Mouse (Mus musculus) heart, postnatal 25 days (tissue): ENCODE data around the gene Hist1h3f. TPM values are rescaled to one million over a fixed set of nuclear protein-coding genes. Genes with fewer than 3 reads are reported as not detected.
"Not testable (repeated sequence)": the region's sequence is repeated elsewhere in the genome, so short reads cannot be mapped to it uniquely, and the experiment has no call there.

Experiments
- DNase-seq: peaks from one replicate; pipeline ENCODE4 v3.0.0; 2022; ENCODE audit warnings: low spot score
- intact Hi-C: fragments of 180-260 bp; cut with DNase I; formaldehyde crosslinking; loops from one replicate; pipeline ENCODE4 v1.15.1; 2025
- total RNA-seq, 2 experiments: library from RNA; stranded (reverse); gene quantifications; 2 replicates each; pipeline ENCODE4 v1.2.3; 2021

Gene Hist1h3f
- total RNA-seq, 2 experiments from 2014 or later, result 6.4 to 10.6 TPM

DNA sequence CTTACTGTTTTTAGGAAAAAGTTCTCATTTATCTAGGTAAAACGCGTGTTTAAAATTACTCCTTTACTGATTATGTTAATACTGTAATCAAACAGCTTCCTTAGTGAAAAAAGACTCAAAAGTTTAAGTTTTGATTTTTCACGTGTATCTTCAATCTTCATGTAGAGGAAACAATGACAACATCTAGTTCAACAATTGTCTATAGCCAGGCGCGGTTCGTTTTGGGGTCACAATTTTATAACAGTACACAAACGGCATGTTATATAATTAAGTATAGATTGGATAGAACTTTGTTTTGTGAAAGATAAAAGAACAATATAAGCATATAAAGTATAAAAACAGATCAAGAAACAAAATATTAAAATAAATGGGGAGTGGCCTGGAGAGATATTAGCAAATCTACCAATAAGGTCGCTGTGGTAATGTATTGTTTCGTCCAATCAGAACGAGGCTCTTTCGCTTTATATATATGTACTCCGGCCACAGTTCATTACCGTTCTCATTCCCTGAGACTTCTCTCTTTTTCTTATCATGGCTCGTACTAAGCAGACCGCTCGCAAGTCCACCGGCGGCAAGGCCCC is 31.5 kb downstream of the Hist1h3f start, which contains the start of gene Hist1h3d:
Hist1h3d (plus strand) TSS at position 493 of the 581 bp plus-strand sequence.
- DNase-seq, result no peak
- intact Hi-C loops, result no loop called here

DNA sequence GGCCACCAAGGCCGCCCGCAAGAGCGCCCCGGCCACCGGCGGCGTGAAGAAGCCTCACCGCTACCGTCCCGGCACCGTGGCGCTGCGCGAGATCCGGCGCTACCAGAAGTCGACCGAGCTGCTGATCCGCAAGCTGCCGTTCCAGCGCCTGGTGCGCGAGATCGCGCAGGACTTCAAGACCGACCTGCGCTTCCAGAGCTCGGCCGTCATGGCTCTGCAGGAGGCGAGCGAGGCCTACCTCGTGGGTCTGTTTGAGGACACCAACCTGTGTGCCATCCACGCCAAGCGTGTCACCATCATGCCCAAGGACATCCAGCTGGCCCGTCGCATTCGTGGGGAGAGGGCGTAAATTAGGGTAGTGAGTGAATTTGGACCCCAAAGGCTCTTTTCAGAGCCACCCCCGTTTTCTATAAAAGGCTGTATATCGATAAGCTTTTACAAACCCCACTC is 32.0 kb downstream of the Hist1h3f start:
- intact Hi-C loops, DNase-seq: not testable (repeated sequence)

DNA sequence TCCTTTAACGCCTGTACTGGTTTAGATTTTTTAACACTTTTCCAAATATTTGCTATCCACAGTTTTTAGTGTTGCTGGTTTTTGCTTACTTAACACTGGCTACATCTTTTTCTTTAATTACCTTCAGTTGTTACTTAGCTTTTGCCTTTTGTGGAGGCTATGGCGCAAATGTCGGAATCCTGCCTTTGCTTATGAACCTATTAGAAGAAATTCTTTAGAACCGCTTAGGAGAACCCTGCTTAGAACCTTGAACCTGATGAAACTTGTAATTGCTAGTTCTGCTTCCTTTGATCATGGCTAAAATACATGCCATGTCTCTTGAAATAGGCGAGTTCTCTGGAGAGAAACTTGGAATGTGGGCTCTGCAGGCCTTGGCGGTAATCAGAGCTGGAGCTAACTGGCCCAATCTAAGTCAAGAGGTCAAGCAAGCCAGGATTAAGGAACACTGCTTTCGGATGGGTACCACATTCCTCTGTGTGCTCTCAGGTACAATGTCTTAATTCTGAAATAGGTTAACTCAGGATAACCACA is 32.6 kb downstream of the Hist1h3f start:
- DNase-seq, result no peak
- intact Hi-C loops, result no loop called here

DNA sequence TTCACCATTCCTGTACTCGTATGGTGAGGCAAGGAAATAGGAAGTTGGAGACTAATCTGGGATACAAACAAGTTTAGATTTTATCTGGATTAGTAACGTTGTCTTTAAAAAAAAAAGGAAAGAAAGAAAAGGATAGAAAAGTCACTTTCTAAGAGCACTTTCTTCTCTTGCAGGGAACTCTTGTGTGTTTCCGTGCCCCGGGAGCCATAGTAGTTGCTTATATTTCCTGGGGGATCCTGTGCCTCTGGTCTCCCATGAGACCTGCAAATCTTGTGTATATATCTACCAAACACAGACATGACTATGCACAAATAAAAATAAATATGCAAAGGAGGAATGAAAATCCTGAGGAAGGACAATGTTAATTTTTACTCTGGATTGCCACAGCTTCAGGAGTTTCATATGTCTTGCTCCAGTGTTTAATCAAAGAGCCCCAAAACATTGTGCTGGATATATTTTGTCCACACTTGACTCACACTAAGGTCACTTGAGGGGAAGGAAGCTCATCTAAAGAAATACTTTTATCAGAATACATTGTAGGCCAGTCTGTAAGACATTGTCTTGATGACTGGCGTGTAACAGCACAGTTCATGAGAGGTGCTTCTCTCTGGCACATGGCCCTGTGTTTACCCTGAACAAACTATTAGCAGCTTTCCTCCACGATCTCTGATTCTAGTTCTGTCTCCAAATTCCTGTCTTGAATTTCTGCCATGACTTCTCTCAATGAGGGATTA is 33.2 kb downstream of the Hist1h3f start:
- intact Hi-C loops, result no loop called here
- no peak for DNase-seq

DNA sequence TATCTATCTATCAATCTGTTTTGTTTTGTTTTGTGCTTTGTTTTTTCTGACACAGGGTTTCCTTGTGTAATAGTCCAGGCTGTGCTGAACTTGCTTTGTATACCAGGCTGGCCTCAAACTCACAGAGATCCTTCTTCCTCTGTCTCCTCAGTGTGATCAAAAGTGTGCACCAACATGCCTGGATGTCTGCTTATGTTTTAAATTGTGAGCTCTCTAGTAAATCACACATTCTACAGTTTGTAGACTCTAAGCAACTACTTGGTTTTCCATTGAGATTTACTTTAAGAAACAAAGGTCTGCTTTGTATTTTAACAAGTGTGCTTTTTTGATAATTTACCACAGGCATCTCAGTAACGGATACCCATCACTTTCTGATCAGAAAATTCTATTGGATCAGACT is 34.0 kb downstream of the Hist1h3f start:
- no peak for DNase-seq
- intact Hi-C loops, result no loop called here

DNA sequence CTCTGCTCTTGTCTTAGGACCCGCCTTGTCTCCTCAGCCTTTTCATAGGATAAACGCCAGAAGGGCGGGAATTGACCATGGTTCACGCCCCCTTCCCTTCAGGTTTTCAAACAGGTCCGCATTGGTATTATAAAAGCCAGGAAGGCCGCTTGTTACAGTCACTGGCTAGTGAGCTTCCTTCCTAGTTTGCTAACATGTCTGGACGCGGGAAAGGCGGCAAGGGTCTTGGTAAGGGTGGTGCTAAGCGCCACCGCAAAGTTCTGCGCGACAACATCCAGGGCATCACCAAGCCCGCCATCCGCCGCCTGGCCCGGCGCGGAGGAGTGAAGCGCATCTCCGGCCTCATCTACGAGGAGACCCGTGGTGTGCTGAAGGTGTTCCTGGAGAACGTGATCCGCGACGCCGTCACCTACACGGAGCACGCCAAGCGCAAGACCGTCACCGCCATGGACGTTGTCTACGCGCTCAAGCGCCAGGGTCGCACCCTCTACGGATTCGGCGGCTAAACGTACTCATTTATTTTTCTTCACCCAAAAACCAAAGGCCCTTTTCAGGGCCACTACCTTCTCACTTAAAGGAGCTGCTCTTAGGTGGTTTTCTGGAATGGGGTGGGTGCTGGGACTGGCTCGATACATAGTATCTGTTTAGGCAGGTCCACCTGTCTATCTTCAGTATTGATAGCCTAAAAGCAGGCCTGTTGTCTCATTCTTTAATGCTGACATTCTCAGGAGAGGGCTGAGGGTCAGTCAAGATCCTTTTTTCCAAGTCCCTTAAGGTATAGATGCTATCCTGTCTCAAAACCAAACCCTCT is 37.8 kb downstream of the Hist1h3f start, which contains the start of gene Hist1h4d:
Hist1h4d (plus strand) TSS at position 191 of the 811 bp plus-strand sequence.
- peak; percentile 97 for DNase-seq
- intact Hi-C loops, result loop anchor here (5.0 kb wide), 3 partner anchors 49 to 171 kb away; partner anchors contain the start of genes Hist1h2ab, Hist1h2af, Hist1h3b and Hist1h4h

DNA sequence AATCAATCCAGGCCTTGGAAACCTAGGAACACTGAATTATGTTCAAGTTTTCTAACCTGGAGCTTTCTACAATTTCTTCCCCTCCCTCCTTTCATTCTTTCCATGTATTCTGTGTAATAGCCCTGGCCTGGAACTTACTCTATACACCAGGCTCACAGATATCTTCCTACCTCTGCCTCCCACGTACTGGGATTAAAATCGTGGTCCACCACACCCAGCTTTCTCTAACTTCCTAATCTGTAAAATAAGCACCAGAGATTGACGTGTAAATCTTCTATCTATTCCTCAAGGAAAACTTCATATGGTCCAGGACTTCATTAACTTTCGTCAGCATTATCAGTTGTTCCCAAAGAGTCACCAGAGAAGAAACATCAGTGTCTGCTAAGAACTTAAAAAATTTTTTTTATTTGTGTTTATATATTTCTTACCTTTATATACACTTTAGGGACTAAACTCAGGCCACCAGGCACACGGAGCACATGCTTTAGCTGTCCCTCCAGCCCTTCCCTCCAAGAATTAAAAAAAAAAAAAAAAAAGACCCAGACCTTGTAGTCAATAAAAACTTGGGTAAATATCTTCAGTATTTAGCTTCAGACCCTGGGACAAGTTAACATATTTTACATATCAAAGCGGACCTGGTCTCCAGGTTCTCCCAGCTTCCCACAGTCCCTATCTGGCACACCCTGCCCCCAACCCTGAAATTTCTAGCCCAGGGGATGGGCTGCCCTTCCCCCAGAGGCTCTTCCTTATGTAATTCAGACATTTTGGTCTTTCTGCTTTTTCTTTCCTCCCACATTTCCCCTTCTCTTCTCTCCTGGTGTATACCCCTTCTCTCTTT is 38.6 kb downstream of the Hist1h3f start:
- DNase-seq, result no peak
- intact Hi-C loops, result loop anchor here (5.0 kb wide), 3 partner anchors 50 to 170 kb away; partner anchors contain the start of genes Hist1h2ab, Hist1h2af, Hist1h3b and Hist1h4h

DNA sequence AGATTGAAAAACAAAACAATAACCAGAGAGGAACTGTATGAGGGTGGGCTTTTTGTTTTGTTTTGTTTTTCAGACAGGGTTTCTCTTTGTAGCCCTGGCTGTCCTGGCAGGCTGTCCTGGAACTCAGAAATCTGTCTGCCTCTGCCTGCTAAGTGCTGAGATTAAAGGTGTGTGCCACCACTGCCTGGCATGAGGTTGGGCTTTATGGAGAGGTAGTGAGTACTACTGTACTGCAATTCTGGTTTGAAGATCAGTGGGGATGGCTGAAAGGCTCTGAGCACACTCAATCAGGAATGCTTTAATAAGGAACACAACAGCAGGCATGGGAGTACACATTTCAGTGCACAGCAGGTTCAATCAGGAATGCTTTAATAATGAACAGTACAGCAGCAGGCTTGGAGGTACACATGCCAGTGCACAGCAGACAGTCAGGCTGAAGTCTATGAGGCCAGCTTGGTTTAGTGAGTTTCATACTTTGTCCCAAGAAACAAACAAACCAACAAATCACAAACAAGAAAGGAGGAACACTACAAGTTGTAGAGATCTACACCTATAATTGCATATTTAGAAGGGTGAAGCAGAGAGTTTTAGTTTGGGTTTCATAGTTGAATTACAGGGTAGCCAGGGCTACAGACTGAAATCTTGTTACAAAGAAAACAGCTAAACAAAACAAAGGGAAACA is 39.7 kb downstream of the Hist1h3f start:
- DNase-seq, result no peak
- intact Hi-C loops, result loop anchor here (5.0 kb wide), 3 partner anchors 51 to 169 kb away; partner anchors contain the start of genes Hist1h2ab, Hist1h2af, Hist1h3b and Hist1h4h

DNA sequence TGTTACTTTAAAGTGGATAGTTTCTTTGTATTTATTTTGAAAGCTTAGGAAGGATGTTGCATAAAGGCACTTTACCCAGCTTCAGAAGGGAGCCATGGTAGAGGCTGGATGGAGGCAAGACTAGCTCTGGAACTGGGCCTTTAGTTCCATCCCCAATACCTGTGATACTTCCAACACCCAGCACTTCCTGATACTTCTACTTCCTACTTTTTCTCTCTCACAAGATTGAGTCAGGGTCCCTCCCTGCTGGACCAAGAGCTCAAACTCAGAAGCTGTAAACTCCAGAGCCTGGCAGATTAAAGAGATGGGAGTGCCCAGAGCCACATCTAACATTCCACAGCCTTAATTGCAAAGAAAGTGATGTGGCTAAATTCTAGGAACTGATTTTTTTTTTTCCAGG is 40.5 kb downstream of the Hist1h3f start:
- DNase-seq, result no peak
- intact Hi-C loops, result loop anchor here (5.0 kb wide), 3 partner anchors 52 to 168 kb away; partner anchors contain the start of genes Hist1h2ab, Hist1h2af, Hist1h3b and Hist1h4h

DNA sequence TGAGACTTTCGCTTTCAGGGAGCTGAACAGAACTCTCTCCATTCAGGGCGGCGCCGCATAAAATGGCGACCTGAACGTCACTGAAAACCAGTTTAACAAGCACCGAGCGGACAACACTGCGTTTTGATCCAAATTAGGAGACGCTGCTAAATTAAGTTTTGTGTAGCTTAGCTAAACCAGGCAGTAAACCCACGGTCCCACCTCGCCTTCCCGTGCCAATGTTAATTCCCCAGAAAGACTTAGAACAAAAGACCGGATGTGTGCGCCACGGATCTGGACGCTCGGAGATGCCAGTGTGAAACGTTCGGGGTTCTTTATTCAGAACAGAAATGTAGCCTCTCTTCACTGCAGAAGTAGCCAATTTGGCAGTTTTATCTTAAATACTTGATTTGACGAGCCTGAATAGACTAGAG is 41.2 kb downstream of the Hist1h3f start:
- DNase-seq, result peak; percentile 50
- intact Hi-C loops, result loop anchor here (1.0 to 5.0 kb wide), 3 partner anchors 36 to 1828 kb away; partner anchors contain the start of genes Hist1h2ag, Hist1h2be, Hist1h2bj and Hist1h4i

DNA sequence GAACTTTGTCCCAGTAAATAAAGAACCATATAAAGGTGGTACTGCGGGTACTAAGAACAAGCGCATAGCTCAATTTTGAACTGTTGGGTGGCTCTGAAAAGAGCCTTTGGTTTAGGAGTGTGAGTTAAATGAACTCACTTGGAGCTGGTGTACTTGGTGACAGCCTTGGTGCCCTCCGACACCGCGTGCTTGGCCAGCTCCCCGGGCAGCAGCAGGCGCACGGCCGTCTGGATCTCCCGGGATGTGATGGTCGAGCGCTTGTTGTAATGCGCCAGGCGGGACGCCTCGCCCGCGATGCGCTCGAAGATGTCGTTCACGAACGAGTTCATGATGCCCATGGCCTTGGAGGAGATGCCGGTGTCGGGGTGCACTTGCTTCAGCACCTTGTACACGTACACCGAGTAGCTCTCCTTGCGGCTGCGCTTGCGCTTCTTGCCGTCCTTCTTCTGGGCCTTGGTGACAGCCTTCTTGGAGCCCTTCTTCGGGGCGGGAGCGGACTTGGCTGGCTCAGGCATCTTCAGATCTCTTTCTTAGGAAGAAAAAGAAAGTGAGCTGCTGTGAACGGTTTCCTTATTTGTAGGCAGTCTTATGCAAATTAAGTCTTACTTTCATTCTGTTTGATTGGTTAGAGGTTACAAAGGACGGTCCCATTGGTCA is 41.7 kb downstream of the Hist1h3f start:
- intact Hi-C loops, result loop anchor here (1.0 to 5.0 kb wide), 3 partner anchors 36 to 1828 kb away; partner anchors contain the start of genes Hist1h2ag, Hist1h2be, Hist1h2bj and Hist1h4i
- peak; percentile 66 for DNase-seq

DNA sequence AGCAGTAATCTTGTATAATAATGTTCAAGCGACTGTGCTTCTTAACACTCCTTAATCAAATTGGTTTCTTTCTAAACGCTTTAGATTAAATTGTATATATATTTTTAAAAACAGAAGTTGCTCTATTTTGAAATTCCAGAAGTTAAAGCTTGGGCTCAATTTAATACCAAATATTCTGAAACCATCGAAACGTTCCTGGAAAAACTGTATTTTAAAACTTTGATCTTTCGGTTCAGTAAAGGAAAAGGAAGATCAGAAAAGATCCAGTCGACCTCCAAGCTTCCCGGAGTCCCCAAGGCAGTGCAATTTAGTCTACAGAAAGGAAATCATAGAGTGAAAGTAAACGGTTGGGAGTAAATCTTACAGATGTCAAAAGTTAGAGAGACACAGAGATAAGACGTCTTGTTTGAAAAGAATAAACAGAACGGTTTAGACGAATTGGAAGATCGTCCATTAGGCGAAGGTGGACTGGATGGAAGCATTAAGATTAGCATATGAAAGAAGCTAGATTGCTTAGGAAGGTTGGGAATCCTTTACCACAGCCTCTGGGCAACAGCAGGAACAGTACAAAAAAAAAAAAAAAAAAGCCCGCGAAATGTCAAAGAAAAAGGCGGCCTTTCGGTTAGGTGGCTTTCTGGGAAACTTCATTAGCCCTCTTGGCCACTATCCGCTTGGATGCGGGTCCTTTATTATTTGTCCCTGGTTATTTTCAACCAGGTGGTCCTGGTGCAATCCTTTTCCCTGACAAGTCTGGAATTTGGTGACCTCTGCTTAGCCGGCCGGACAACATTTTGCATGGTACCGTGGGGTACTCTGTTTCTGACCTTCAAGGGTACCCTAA is 42.5 kb downstream of the Hist1h3f start:
- no peak for DNase-seq
- intact Hi-C loops, result loop anchor here (5.0 kb wide), 2 partner anchors 1544 to 1829 kb away; partner anchors contain the start of genes Hist1h2ag, Hist1h2bj and Hist1h4i

DNA sequence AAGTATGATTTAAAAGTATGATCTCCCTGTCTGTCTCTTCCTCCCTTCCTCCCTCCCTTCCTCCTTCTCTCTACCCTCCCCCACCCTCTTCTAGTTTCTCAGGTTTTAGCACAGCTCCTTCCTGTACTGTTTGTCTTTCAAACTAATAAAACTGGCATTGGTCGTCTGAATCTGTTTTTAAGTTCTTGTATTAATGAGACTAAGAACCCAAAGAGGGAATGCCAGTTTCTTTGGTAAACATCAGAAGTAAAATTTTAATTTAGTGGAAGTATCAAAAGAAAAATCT is 43.0 kb downstream of the Hist1h3f start:
- intact Hi-C loops, result loop anchor here (5.0 kb wide), 2 partner anchors 1545 to 1830 kb away; partner anchors contain the start of genes Hist1h2ag, Hist1h2bj and Hist1h4i

DNA sequence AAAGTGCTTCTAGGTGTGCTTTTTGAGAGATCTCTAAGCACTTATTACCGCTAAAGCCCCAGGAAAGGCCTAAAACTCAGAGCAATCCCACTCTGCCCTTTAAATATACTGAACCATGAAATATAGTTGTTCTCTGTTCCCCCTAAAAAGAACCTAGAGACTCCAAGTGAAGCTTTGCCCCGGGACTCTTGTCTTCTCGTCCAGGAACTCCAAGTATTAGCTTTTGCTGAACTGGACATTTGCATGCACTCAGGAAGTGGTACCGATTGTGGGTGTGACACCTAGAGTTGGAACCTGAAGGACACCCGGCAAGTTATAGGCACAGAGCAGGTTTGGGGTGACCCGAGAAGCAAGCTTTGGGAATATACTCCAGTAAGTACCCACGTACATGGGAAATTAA is 47.4 kb downstream of the Hist1h3f start:
- intact Hi-C loops, result no loop called here
- no peak for DNase-seq

More for the DNA sequence above, 43.0 kb downstream of the Hist1h3f start:
- no peak for DNase-seq

DNA sequence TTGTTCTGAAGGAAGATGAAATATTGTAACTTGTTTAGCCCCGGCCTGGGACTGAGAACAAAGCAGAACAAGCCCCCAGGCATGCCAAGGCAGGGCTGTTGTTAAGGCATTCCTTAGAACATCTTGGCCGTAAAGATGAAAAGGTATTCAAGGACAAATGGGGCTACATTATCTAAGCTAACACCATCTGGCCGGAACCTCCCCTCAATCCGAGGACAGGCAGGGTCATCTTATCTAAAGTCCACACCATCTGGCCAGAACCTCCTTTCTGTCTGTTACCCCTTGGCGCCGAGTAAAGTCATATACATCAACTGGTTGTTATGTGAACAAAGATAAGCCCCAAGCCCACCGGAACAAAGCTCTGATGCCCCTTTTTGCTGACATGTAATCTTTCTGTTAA is 48.0 kb downstream of the Hist1h3f start:
- intact Hi-C loops, result not testable (repeated sequence)

DNA sequence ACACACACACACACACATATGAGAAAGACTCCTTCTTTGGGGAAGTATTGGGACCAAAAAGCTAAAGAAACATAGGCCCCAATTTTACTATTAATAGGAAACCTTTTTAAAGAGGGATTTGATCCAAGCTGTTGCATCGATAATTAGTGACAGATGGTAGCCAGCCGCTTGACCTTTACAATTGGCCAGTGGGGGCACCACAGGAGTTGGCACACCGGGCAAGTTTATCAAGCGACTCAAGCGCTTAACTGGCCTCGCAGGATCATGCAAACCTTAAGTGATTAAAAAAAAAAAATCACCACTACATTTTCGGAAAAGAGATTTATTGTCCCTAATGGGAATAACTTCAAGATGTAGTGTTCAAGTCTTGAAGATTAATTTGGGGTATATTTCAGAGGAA is 48.8 kb downstream of the Hist1h3f start:
- intact Hi-C loops, result no loop called here
- DNase-seq, result no peak

More for the DNA sequence above, 48.0 kb downstream of the Hist1h3f start:
- DNase-seq, result not testable (repeated sequence)
